Mouse (Mus musculus): Measurements from ENCODE around the gene Shisa2. TPM values are rescaled to one million over a fixed set of nuclear protein-coding genes. Genes with fewer than 3 reads are reported as not detected.

Shisa2 gene
- polyA plus RNA-seq, 1 experiment from 2014 or later, result 33.9 TPM

- DNase-seq (ENCODE audit: low spot score), result no peak
- no peaks in the 10 kb centered on the region for H3K36me3 ChIP-seq (ENCODE audit: control insufficient read depth, insufficient read depth, low read length)
- no peak overlapping the region for H3K27ac ChIP-seq (replicated peaks; ENCODE audit: low read depth, low read length)
- H3K9me3 ChIP-seq (ENCODE audit: control insufficient read depth, low read length), result 0 out of 2 replicates have a peak, but pooled peaks cover 3% of the 10 kb centered on the region
- 58% methylated on average over 6 of the region's 6 CpGs for WGBS
- no peak overlapping the region for H3K4me2 ChIP-seq (ENCODE audit: low read depth, low read length)
- ATAC-seq (ENCODE audit: low read depth), result no peak
- H3K27me3 ChIP-seq (replicated peaks; ENCODE audit: control insufficient read depth, insufficient read depth, low read length), result no peaks in the 10 kb centered on the region
- no peaks in the 10 kb centered on the region for H3K4me1 ChIP-seq (ENCODE audit: control insufficient read depth, insufficient read depth, low read length)
- H3K9ac ChIP-seq (ENCODE audit: low read depth, low read length), result no peak overlapping the region
- H3K4me3 ChIP-seq (ENCODE audit: low read depth, low read length), result no peak overlapping the region
Observed at GRCm38 (mm10) chr14:59656591-59656990, 31.5 kb downstream of the Shisa2 start.

DNA sequence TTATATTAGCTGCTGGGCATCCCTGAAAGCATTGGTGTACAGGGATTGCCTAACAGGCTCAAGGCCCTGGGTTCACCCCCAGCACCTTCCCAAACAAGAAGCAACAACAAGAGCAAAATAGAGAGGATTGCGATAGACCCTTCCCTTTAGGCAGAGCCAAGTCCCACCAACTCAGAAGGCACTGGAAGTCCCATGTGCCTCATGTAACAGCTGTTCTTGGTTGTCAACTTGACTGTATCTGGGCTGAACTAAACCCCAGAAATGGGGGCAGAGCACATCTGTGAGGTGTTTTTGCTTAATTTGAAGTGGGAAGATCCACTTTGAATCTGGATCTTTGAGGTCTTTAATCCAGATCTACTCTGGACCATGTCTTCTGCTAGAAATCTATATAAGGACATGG, 32.0 kb downstream of the Shisa2 start:
- Histone ChIP-seq H3K36me3 (ENCODE audit: control insufficient read depth, insufficient read depth, low read length) (no peaks in the 10 kb centered on the region), H3K4me3 (ENCODE audit: low read depth, low read length) (no peak overlapping the region), H3K4me2 (ENCODE audit: low read depth, low read length) (no peak overlapping the region), H3K27ac (replicated peaks; ENCODE audit: low read depth, low read length) (no peak overlapping the region), H3K4me1 (ENCODE audit: control insufficient read depth, insufficient read depth, low read length) (no peaks in the 10 kb centered on the region), H3K9ac (ENCODE audit: low read depth, low read length) (no peak overlapping the region), H3K9me3 (ENCODE audit: control insufficient read depth, low read length) (0 out of 2 replicates have a peak, but pooled peaks cover 3% of the 10 kb centered on the region), H3K27me3 (replicated peaks; ENCODE audit: control insufficient read depth, insufficient read depth, low read length) (no peaks in the 10 kb centered on the region)
- ATAC-seq (ENCODE audit: low read depth) (no peak), DNase-seq (ENCODE audit: low spot score) (no peak)
- WGBS, result 89% methylated on average over 1 of the region's 1 CpGs

GRCm38 (mm10) chr14:59672893-59673515, 47.9 kb downstream of the Shisa2 start:
- no peak overlapping the region for H3K9ac ChIP-seq (ENCODE audit: low read depth, low read length)
- DNase-seq (ENCODE audit: low spot score), result no peak
- no peaks in the 10 kb centered on the region for H3K36me3 ChIP-seq (ENCODE audit: control insufficient read depth, insufficient read depth, low read length)
- WGBS, result 78% methylated on average over 6 of the region's 6 CpGs
- H3K4me1 ChIP-seq (ENCODE audit: control insufficient read depth, insufficient read depth, low read length), result peaks cover 4% of the 10 kb centered on the region; the same call in 1 of the 2 replicates
- H3K27ac ChIP-seq (replicated peaks; ENCODE audit: low read depth, low read length), result no peak overlapping the region
- no peaks in the 10 kb centered on the region for H3K27me3 ChIP-seq (replicated peaks; ENCODE audit: control insufficient read depth, insufficient read depth, low read length)
- H3K4me2 ChIP-seq (ENCODE audit: low read depth, low read length), result no peak overlapping the region
- no peak for ATAC-seq (ENCODE audit: low read depth)
- no peaks in the 10 kb centered on the region for H3K9me3 ChIP-seq (ENCODE audit: control insufficient read depth, low read length)
- H3K4me3 ChIP-seq (ENCODE audit: low read depth, low read length), result no peak overlapping the region

DNA sequence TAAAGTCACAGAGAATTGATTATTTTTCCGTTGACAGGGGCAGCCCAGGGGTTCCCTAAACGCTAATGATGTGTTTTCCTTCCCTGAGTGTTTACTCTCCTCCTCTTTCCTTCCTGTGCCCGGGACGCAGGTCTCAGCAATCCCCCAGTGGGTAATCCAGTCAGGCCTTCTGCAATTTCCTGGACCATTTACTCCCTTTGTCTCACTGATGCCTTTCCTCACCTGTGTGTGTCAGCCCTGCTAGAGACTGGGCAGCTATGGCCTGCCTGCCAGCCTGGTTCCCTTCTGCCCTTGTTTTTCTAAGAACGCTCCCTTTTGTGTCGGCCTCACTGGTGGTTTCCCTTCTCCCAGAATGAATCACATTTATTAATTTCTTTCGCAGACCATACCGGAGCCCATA, 49.4 kb downstream of the Shisa2 start:
- H3K36me3 ChIP-seq (ENCODE audit: control insufficient read depth, insufficient read depth, low read length), result no peaks in the 10 kb centered on the region
- H3K27ac ChIP-seq (replicated peaks; ENCODE audit: low read depth, low read length), result no peak overlapping the region
- H3K27me3 ChIP-seq (replicated peaks; ENCODE audit: control insufficient read depth, insufficient read depth, low read length), result no peaks in the 10 kb centered on the region
- H3K4me3 ChIP-seq (ENCODE audit: low read depth, low read length), result no peak overlapping the region
- ATAC-seq (ENCODE audit: low read depth) (no peak), DNase-seq (ENCODE audit: low spot score) (no peak)
- peaks cover 4% of the 10 kb centered on the region; the same call in 1 of the 2 replicates for H3K4me1 ChIP-seq (ENCODE audit: control insufficient read depth, insufficient read depth, low read length)
- H3K9me3 ChIP-seq (ENCODE audit: control insufficient read depth, low read length), result no peaks in the 10 kb centered on the region
- no peak overlapping the region for H3K4me2 ChIP-seq (ENCODE audit: low read depth, low read length)
- WGBS, result 20% methylated on average over 8 of the region's 8 CpGs
- no peak overlapping the region for H3K9ac ChIP-seq (ENCODE audit: low read depth, low read length)

DNA sequence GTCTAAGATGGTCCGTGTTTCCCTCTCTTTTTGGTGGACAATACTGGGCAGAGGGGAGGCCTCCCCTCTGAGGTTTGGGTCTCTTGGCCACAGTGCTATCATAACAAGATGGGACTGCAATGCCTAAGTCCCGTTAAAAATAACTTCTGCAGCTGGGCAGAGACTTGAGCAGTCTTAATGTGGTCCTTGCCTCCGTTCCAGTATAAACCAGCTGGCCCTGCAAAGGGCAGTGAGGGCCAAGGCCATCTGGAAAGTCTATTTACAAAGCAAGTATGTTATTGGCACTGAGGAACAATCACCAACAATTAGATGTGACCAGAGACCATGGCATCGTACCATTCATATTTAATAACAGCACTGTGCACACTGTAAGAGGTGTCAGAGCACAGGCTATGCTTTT, 50.2 kb downstream of the Shisa2 start:
- 68% methylated on average over 4 of the region's 4 CpGs for WGBS
- Histone ChIP-seq H3K9ac (ENCODE audit: low read depth, low read length) (no peak overlapping the region), H3K27ac (replicated peaks; ENCODE audit: low read depth, low read length) (no peak overlapping the region)

GRCm38 (mm10) chr14:59677598-59678003, 52.5 kb downstream of the Shisa2 start:
- peak; percentile 10 for DNase-seq (ENCODE audit: low spot score)
- peak; percentile 65 for ATAC-seq (ENCODE audit: low read depth)
- Histone ChIP-seq H3K27me3 (replicated peaks; ENCODE audit: control insufficient read depth, insufficient read depth, low read length) (no peaks in the 10 kb centered on the region), H3K4me1 (ENCODE audit: control insufficient read depth, insufficient read depth, low read length) (peaks cover 4% of the 10 kb centered on the region; the same call in 1 of the 2 replicates), H3K4me2 (ENCODE audit: low read depth, low read length) (no peak overlapping the region), H3K9ac (ENCODE audit: low read depth, low read length) (no peak overlapping the region), H3K36me3 (ENCODE audit: control insufficient read depth, insufficient read depth, low read length) (no peaks in the 10 kb centered on the region), H3K4me3 (ENCODE audit: low read depth, low read length) (no peak overlapping the region), H3K9me3 (ENCODE audit: control insufficient read depth, low read length) (no peaks in the 10 kb centered on the region), H3K27ac (replicated peaks; ENCODE audit: low read depth, low read length) (no peak overlapping the region)
- WGBS, result 50% methylated on average over 7 of the region's 7 CpGs

More for the DNA sequence above, 50.2 kb downstream of the Shisa2 start:
- H3K4me3 ChIP-seq (ENCODE audit: low read depth, low read length), result no peak overlapping the region
- H3K4me1 ChIP-seq (ENCODE audit: control insufficient read depth, insufficient read depth, low read length), result peaks cover 4% of the 10 kb centered on the region; the same call in 1 of the 2 replicates
- H3K27me3 ChIP-seq (replicated peaks; ENCODE audit: control insufficient read depth, insufficient read depth, low read length), result no peaks in the 10 kb centered on the region
- H3K36me3 ChIP-seq (ENCODE audit: control insufficient read depth, insufficient read depth, low read length), result no peaks in the 10 kb centered on the region
- no peaks in the 10 kb centered on the region for H3K9me3 ChIP-seq (ENCODE audit: control insufficient read depth, low read length)
- ATAC-seq (ENCODE audit: low read depth) (no peak), DNase-seq (ENCODE audit: low spot score) (no peak)
- H3K4me2 ChIP-seq (ENCODE audit: low read depth, low read length), result no peak overlapping the region

Other genes starting within 250 kb of the Shisa2 start
- 0.37 and 0.45 TPM in 2 replicates for gene Phf11c, start 229.9 kb upstream of the Shisa2 start, polyA plus RNA-seq (2014; fragmentation: Nextera tagmentation; extraction: Ambion mirVana)
- 8.7 and 11.3 TPM in 2 replicates for gene Setdb2, start 184.4 kb upstream of the Shisa2 start, polyA plus RNA-seq (2014; fragmentation: Nextera tagmentation; extraction: Ambion mirVana)
- gene Cab39l, start 184.3 kb upstream of the Shisa2 start, polyA plus RNA-seq (2014; fragmentation: Nextera tagmentation; extraction: Ambion mirVana), result 38.1 and 39.9 TPM in 2 replicates
- gene Cdadc1, start 27.3 kb upstream of the Shisa2 start, polyA plus RNA-seq (2014; fragmentation: Nextera tagmentation; extraction: Ambion mirVana), result 32.1 and 33.1 TPM in 2 replicates

Data from embryonic facial prominence, embryonic 14.5 days (tissue).